Mouse (Mus musculus) ES-Bruce4 (cell line): ENCODE measurements around the gene Ung.

Experiments
- CTCF ChIP-seq: IDR thresholded peaks from one replicate; pipeline ENCODE4 v1.8.1; 2011; ENCODE audit warnings: low read depth, low read length
- POLR2A ChIP-seq: IDR thresholded peaks from one replicate; pipeline ENCODE4 v1.8.1; 2011; ENCODE audit warnings: low read length; ENCODE audit not compliant: insufficient read depth

- no peak for TF ChIP-seq CTCF
- TF ChIP-seq POLR2A = no peak
Observed at GRCm38 (mm10) chr5:114157236-114157635, 27.1 kb downstream of the Ung start.
